Mouse (Mus musculus) embryonic facial prominence, embryonic 11.5 days (tissue): ENCODE data around the gene Rbfox3. TPM values are rescaled to one million over a fixed set of nuclear protein-coding genes. Genes with fewer than 3 reads are reported as not detected.

ENCODE experiments used
- ATAC-seq: fragments of 200-750 bp; cut with Nextera tagmentation; replicated peaks from 2 replicates; pipeline ENCODE4 v1.8.0; 2017; ENCODE audit warnings: low read depth; ENCODE audit not compliant: insufficient number of reproducible peaks, low FRiP score, low TSS enrichment
- DNase-seq: peaks from one replicate; pipeline ENCODE4 v3.0.0-alpha.2; 2015; ENCODE audit warnings: low spot score
- H3K27ac ChIP-seq: fragments of 300-500 bp; sonication (generic); replicated peaks from 2 replicates; pipeline ENCODE4 v1.5.1; 2014; ENCODE audit warnings: mild to moderate bottlenecking, low read depth, low read length, control low read depth
- H3K27me3 ChIP-seq: fragments of 300-500 bp; sonication (generic); 2 replicates; pipeline ENCODE4 v1.6.1; 2014; ENCODE audit warnings: mild to moderate bottlenecking, low read length, moderate library complexity, mixed read lengths; ENCODE audit not compliant: control insufficient read depth, insufficient read depth
- H3K36me3 ChIP-seq: fragments of 300-500 bp; sonication (generic); replicated peaks from 2 replicates; pipeline ENCODE4 v1.6.1; 2014; ENCODE audit warnings: low read depth, mild to moderate bottlenecking, low read length, moderate library complexity, mixed read lengths; ENCODE audit not compliant: control insufficient read depth, insufficient read depth
- H3K4me1 ChIP-seq: fragments of 300-500 bp; sonication (generic); 2 replicates; pipeline ENCODE4 v1.6.1; 2014; ENCODE audit warnings: low read length, mixed read lengths; ENCODE audit not compliant: control insufficient read depth, insufficient read depth
- H3K4me2 ChIP-seq: fragments of 300-500 bp; sonication (generic); 2 replicates; pipeline ENCODE4 v1.6.1; 2014; ENCODE audit warnings: low read depth, mild to moderate bottlenecking, control low read depth, low read length, moderate library complexity
- H3K4me3 ChIP-seq: fragments of 300-500 bp; sonication (generic); 2 replicates; pipeline ENCODE4 v1.5.1; 2014; ENCODE audit warnings: low read depth, low read length, control low read depth
- H3K9ac ChIP-seq: fragments of 300-500 bp; sonication (generic); replicated peaks from 2 replicates; pipeline ENCODE4 v1.6.1; 2014; ENCODE audit warnings: mild to moderate bottlenecking, control low read depth, low read length
- H3K9me3 ChIP-seq: fragments of 300-500 bp; sonication (generic); replicated peaks from 2 replicates; pipeline ENCODE4 v1.6.1; 2016; ENCODE audit warnings: mild to moderate bottlenecking, low read length, inconsistent platforms, mixed read lengths; ENCODE audit not compliant: control insufficient read depth
- WGBS: fragments of 180-500 bp; shearing (Covaris S2); extraction: QIAGEN DNeasy Blood & Tissue Kit; methylation state at CpG from one replicate; pipeline ENCODE4 v1.1.7; 2014; 5-methylcytosine and 5-hydroxymethylcytosine counted together
- polyA plus RNA-seq: library from polyadenylated mRNA; unstranded; fragments of >200 nt; fragmentation: Nextera tagmentation; extraction: Ambion mirVana; gene quantifications from 2 replicates; pipeline ENCODE4 v1.2.1, GENCODE M21; 2014

Gene Rbfox3
- polyA plus RNA-seq, 1 experiment from 2014 or later = 2.5 TPM

GRCm38 (mm10) chr11:118899771-118900545, 11.4 kb downstream of the Rbfox3 start:
- Histone ChIP-seq H3K9ac (no peak overlapping the region), H3K27me3 (no peaks in the 10 kb centered on the region), H3K4me2 (no peak overlapping the region), H3K36me3 (no peaks in the 10 kb centered on the region), H3K9me3 (no peaks in the 10 kb centered on the region), H3K27ac (no peak overlapping the region), H3K4me3 (no peak overlapping the region), H3K4me1 (peaks cover 3% of the 10 kb centered on the region; the same call in 1 of the 2 replicates)
- ATAC-seq (no peak), DNase-seq (no peak)
- WGBS = 57% methylated on average over 26 of the region's 26 CpGs

GRCm38 (mm10) chr11:118898643-118899042, 12.8 kb downstream of the Rbfox3 start:
- H3K4me3 ChIP-seq = no peak overlapping the region
- WGBS = 63% methylated on average over 11 of the region's 11 CpGs
- H3K4me1 ChIP-seq = peaks cover 3% of the 10 kb centered on the region; the same call in 1 of the 2 replicates
- no peak overlapping the region for H3K4me2 ChIP-seq
- no peak for DNase-seq
- no peak for ATAC-seq
- no peak overlapping the region for H3K9ac ChIP-seq
- H3K27ac ChIP-seq = no peak overlapping the region
- no peaks in the 10 kb centered on the region for H3K36me3 ChIP-seq
- no peaks in the 10 kb centered on the region for H3K9me3 ChIP-seq
- no peaks in the 10 kb centered on the region for H3K27me3 ChIP-seq

GRCm38 (mm10) chr11:118898156-118898555, 13.2 kb downstream of the Rbfox3 start:
- ATAC-seq (no peak), DNase-seq (no peak)
- WGBS = 51% methylated on average over 10 of the region's 10 CpGs

GRCm38 (mm10) chr11:118897114-118897841, 14.1 kb downstream of the Rbfox3 start:
- Histone ChIP-seq H3K4me1 (peaks cover 3% of the 10 kb centered on the region; the same call in 1 of the 2 replicates), H3K4me2 (no peak overlapping the region), H3K27me3 (no peaks in the 10 kb centered on the region), H3K9ac (no peak overlapping the region), H3K36me3 (no peaks in the 10 kb centered on the region), H3K4me3 (no peak overlapping the region), H3K9me3 (no peaks in the 10 kb centered on the region), H3K27ac (no peak overlapping the region)
- ATAC-seq (no peak), DNase-seq (no peak)
- 66% methylated on average over 21 of the region's 21 CpGs for WGBS

More at GRCm38 (mm10) chr11:118898156-118898555, 13.2 kb downstream of the Rbfox3 start:
- no peaks in the 10 kb centered on the region for H3K36me3 ChIP-seq
- no peak overlapping the region for H3K9ac ChIP-seq
- H3K4me3 ChIP-seq = no peak overlapping the region
- H3K9me3 ChIP-seq = no peaks in the 10 kb centered on the region
- H3K27me3 ChIP-seq = no peaks in the 10 kb centered on the region
- peaks cover 3% of the 10 kb centered on the region; the same call in 1 of the 2 replicates for H3K4me1 ChIP-seq
- H3K27ac ChIP-seq = no peak overlapping the region
- no peak overlapping the region for H3K4me2 ChIP-seq

- DNase-seq = no peak
- no peak overlapping the region for H3K27ac ChIP-seq
- H3K4me2 ChIP-seq = no peak overlapping the region
- ATAC-seq = no peak
- 58% methylated on average over 16 of the region's 16 CpGs for WGBS
- H3K9me3 ChIP-seq = no peaks in the 10 kb centered on the region
- no peak overlapping the region for H3K9ac ChIP-seq
- H3K27me3 ChIP-seq = no peaks in the 10 kb centered on the region
- H3K4me1 ChIP-seq = peaks cover 3% of the 10 kb centered on the region; the same call in 1 of the 2 replicates
- no peak overlapping the region for H3K4me3 ChIP-seq
- no peaks in the 10 kb centered on the region for H3K36me3 ChIP-seq
Measured at GRCm38 (mm10) chr11:118896032-118896675, 15.2 kb downstream of the Rbfox3 start.

- H3K9me3 ChIP-seq = no peaks in the 10 kb centered on the region
- H3K27me3 ChIP-seq = no peaks in the 10 kb centered on the region
- H3K36me3 ChIP-seq = no peaks in the 10 kb centered on the region
- no peak overlapping the region for H3K4me2 ChIP-seq
- no peak overlapping the region for H3K4me3 ChIP-seq
- H3K9ac ChIP-seq = no peak overlapping the region
- ATAC-seq (no peak), DNase-seq (no peak)
- WGBS = 80% methylated on average over 5 of the region's 5 CpGs
- H3K27ac ChIP-seq = no peak overlapping the region
- H3K4me1 ChIP-seq = peaks cover 3% of the 10 kb centered on the region; the same call in 1 of the 2 replicates
Measured at GRCm38 (mm10) chr11:118894835-118895234, 16.6 kb downstream of the Rbfox3 start.

GRCm38 (mm10) chr11:118894196-118894595, 17.2 kb downstream of the Rbfox3 start:
- Histone ChIP-seq H3K9ac (no peak overlapping the region), H3K4me3 (no peak overlapping the region), H3K4me1 (peaks cover 3% of the 10 kb centered on the region; the same call in 1 of the 2 replicates), H3K9me3 (no peaks in the 10 kb centered on the region), H3K27me3 (no peaks in the 10 kb centered on the region), H3K36me3 (no peaks in the 10 kb centered on the region), H3K27ac (no peak overlapping the region), H3K4me2 (no peak overlapping the region)
- DNase-seq (no peak), ATAC-seq (no peak)
- WGBS = 79% methylated on average over 4 of the region's 4 CpGs
